Mouse (Mus musculus): ENCODE data around the gene Alg14. TPM values are rescaled to one million over a fixed set of nuclear protein-coding genes. Genes with fewer than 3 reads are reported as not detected.
A peak's percentile ranks its signal among the peaks of the same experiment; 100 is the strongest.

The Alg14 gene
- polyA plus RNA-seq, 1 experiment from 2014 or later: 17.7 TPM

DNA sequence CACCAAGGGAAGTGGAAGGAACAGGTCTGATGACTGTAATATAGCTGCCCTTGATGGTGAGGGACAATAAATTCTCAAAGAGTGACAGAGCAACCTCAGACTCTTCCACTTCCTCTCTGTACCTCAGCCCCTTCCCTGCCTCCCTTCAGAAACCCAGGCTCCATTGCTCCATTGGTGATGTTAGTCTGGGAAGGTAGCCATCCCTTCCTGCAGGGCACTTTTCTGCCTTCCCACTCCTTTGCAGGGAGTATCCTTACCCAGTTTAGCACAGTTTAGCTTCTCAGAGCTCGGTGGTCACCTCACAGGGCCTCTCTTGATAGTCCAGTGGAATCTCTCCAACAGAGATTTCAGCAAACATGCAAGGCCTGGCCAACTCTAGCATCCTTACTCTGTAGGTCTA is 30.7 kb upstream of the Alg14 start:
- peak overlapping the region; percentile 79 for H3K4me2 ChIP-seq

DNA sequence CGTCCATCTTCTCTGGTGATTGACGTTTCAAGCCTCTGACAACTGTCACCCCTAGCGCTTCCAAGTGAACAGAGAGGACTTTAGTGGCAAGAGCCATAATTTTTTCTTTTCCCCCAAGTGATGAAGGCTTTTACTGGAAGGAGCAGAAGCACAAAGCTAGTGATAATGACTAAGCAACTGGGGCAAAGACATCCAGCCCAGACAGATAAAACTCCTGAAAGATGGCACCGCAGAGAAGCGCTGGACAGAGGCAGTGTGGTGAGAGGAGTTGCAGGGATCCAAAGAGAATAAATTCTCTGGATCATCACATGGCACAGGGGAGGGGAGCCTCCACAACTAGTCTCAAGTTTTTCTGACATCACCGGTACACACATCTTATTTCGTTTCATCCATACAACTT is 30.3 kb upstream of the Alg14 start:
- H3K4me2 ChIP-seq: peak overlapping the region; percentile 79
- DNase-seq: peak; percentile 51
- 34% methylated on average over 7 of the region's 7 CpGs for WGBS (ENCODE audit: insufficient replicate concordance)

More for the DNA sequence above, 30.7 kb upstream of the Alg14 start:
- peaks cover 82% of the 10 kb centered on the region for H3K4me1 ChIP-seq (replicated peaks)
- DNase-seq: no peak
- H3K4me3 ChIP-seq (replicated peaks): peak overlapping the region; percentile 93
- ATAC-seq (ENCODE audit: low read depth): no peak
- peak overlapping the region; percentile 99 for H3K9ac ChIP-seq
- H3K9me3 ChIP-seq (replicated peaks): no peaks in the 10 kb centered on the region
- H3K36me3 ChIP-seq: peaks cover 31% of the 10 kb centered on the region
- H3K27ac ChIP-seq: peak overlapping the region; percentile 94
- peaks cover 3% of the 10 kb centered on the region; the same call in 1 of the 2 replicates for H3K27me3 ChIP-seq
- WGBS (ENCODE audit: insufficient replicate concordance): 47% methylated on average over 1 of the region's 1 CpGs

DNA sequence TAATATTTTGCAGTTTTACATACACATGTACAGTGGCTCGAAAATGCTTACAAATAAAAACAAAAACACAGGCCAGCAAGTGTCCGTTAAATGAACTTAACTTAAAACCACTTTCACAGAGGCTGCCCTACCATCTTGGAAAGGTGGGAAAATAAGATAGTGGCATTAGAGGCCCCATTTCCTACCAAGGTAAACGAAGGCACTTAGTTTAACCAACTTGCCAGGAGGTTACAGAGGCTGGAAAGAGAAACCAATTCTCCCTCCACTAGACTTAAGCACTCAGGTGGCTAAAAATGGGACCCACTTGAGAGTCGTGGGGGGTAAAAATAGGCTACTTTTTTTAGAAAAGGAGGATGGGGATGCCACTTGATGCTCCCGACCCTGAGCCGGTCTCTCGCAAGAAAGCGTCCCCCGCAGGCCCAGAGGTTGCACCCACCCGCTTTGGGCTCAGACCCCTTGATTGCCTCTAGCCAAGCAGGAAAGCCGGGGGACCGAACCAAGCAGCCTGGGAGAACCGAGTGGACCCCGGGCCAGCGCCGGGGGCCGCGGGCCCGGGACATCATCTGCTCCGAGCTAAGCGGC is 29.5 kb upstream of the Alg14 start:
- Histone ChIP-seq H3K4me3 (replicated peaks) (peak overlapping the region; percentile 93), H3K4me1 (replicated peaks) (peaks cover 82% of the 10 kb centered on the region), H3K4me2 (peak overlapping the region; percentile 94), H3K9ac (peak overlapping the region; percentile 99), H3K27me3 (peaks cover 3% of the 10 kb centered on the region; the same call in 1 of the 2 replicates), H3K9me3 (replicated peaks) (no peaks in the 10 kb centered on the region), H3K27ac (peak overlapping the region; percentile 94), H3K36me3 (peaks cover 25% of the 10 kb centered on the region; the same call in 1 of the 2 replicates)
- DNase-seq: no peak
- ATAC-seq (ENCODE audit: low read depth): no peak
- 4% methylated on average over 21 of the region's 21 CpGs for WGBS (ENCODE audit: insufficient replicate concordance)

More for the DNA sequence above, 30.3 kb upstream of the Alg14 start:
- peak; percentile 33; the same call in 1 of the 2 replicates for ATAC-seq (ENCODE audit: low read depth)
- Histone ChIP-seq H3K4me1 (replicated peaks) (peaks cover 80% of the 10 kb centered on the region), H3K4me3 (replicated peaks) (peak overlapping the region; percentile 93), H3K36me3 (peaks cover 28% of the 10 kb centered on the region), H3K27ac (peak overlapping the region; percentile 94), H3K27me3 (peaks cover 3% of the 10 kb centered on the region; the same call in 1 of the 2 replicates), H3K9ac (peak overlapping the region; percentile 99), H3K9me3 (replicated peaks) (no peaks in the 10 kb centered on the region)

DNA sequence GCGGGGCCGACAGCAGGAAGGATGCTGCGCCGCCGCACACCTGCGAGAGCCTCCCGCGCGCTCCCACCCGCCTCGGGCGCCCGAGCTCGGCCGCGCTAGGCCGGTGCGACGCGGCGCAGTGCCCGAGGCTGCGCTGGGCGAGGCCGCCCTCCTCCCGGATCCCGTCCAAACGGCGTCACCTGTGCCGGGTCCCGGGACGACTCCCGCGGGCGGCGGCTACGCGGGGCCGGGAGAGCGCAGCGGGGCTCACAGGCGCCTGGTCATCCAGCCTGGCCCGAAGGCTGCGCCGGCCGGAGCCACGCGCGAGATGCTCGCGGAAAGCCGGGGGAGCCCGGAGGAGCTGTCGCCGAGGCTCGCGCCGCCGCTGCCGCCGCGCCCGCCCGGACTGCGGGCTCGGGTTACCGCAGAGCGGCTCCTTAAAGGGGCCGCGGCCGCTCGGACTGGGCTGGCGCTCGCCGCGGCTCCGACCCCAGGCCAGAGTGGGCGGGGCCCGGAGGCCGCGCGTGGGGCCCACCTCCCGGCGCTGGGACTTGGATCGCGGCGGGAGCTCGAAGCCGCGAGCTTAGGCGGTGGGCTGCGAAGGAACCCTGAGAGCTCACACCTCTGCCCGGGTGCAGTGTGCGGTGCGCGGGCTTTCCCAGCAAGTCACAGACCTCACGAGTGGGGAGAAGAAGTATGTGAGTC is 28.9 kb upstream of the Alg14 start:
- Histone ChIP-seq H3K9me3 (replicated peaks) (no peaks in the 10 kb centered on the region), H3K27ac (peak overlapping the region; percentile 94), H3K4me1 (replicated peaks) (peaks cover 82% of the 10 kb centered on the region), H3K4me2 (peak overlapping the region; percentile 94), H3K9ac (peak overlapping the region; percentile 99), H3K36me3 (peaks cover 22% of the 10 kb centered on the region; the same call in 1 of the 2 replicates), H3K4me3 (replicated peaks) (peak overlapping the region; percentile 93), H3K27me3 (peaks cover 3% of the 10 kb centered on the region; the same call in 1 of the 2 replicates)
- DNase-seq (peak; percentile 56), ATAC-seq (ENCODE audit: low read depth) (peak; percentile 74)
- under 1% methylated on average over 93 of the region's 97 CpGs for WGBS (ENCODE audit: insufficient replicate concordance)

DNA sequence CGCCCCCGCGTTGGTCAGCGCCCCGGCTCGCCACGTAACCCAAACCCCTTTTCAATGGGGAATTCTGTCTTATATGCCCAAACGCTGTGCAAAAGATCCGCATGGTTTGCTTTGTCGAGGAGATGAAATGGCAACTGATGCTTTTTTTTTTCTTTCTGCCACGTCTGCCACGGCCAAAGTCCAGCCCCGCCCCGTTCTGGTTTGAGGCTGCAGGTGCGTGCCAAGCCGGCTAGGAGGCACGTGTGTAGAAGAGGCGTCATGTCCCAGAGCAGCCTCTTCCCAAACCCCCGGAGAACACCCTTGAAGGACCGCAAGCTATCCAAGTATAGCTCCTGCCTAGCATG is 28.4 kb upstream of the Alg14 start:
- Histone ChIP-seq H3K9ac (peak overlapping the region; percentile 99), H3K27me3 (peaks cover 3% of the 10 kb centered on the region; the same call in 1 of the 2 replicates), H3K4me1 (replicated peaks) (peaks cover 84% of the 10 kb centered on the region), H3K9me3 (replicated peaks) (no peaks in the 10 kb centered on the region), H3K4me2 (peak overlapping the region; percentile 94), H3K36me3 (peaks cover 19% of the 10 kb centered on the region; the same call in 1 of the 2 replicates), H3K4me3 (replicated peaks) (peak overlapping the region; percentile 93), H3K27ac (peak overlapping the region; percentile 94)
- WGBS (ENCODE audit: insufficient replicate concordance): 3% methylated on average over 20 of the region's 20 CpGs
- ATAC-seq (ENCODE audit: low read depth) (peak; percentile 39), DNase-seq (peak; percentile 71)

DNA sequence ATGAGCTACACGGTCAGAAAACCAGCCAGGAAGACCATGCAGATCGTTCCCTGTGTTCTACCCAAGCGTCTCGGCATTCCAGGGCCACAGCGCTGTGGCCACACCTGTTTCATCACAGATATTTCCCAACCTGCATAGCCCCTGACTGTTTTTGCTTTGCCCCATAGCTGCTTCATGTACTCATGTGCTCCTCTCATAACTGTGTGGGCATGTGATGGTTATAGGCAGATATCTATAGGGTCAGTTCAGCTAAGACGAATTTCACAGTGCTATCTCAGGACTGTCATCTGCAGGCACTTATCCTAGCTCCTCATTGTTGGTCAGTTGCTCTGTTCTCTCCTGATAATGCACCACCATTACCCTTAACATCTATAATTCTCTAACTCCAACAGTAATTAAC is 27.3 kb upstream of the Alg14 start:
- H3K4me3 ChIP-seq (replicated peaks): peak overlapping the region; percentile 93
- H3K27me3 ChIP-seq: peaks cover 3% of the 10 kb centered on the region; the same call in 1 of the 2 replicates
- ATAC-seq (ENCODE audit: low read depth) (peak; percentile 71), DNase-seq (peak; percentile 61)
- H3K4me2 ChIP-seq: peak overlapping the region; percentile 94
- no peaks in the 10 kb centered on the region for H3K9me3 ChIP-seq (replicated peaks)
- peaks cover 82% of the 10 kb centered on the region for H3K4me1 ChIP-seq (replicated peaks)
- peak overlapping the region; percentile 94 for H3K27ac ChIP-seq
- H3K9ac ChIP-seq: peak overlapping the region; percentile 99
- peaks cover 14% of the 10 kb centered on the region; the same call in 1 of the 2 replicates for H3K36me3 ChIP-seq
- WGBS (ENCODE audit: insufficient replicate concordance): 16% methylated on average over 6 of the region's 6 CpGs

DNA sequence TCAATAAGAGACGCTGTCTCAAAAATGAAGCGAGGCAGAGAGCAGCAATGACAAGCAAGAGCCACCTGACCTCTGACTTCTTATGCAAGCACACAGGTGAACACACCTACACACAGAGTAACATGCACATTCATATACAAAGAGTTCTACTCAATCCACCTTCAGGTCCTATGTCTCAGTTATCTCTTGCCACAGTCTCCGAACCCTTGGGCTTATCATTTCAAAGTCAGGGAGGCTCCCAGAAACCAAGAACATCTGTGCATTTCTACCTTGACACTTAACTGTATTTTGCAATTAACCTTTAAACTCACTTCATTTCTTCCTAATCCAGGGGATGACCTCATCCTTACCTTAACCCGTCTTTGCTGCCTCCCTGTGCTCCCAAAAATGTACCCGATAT is 24.3 kb upstream of the Alg14 start:
- H3K4me3 ChIP-seq (replicated peaks): 0 out of 2 replicates have a peak overlapping the region, but pooled peaks have one; percentile 2
- H3K27me3 ChIP-seq: no peaks in the 10 kb centered on the region; the same call in 1 of the 2 replicates
- peak overlapping the region; percentile 64 for H3K4me2 ChIP-seq
- WGBS (ENCODE audit: insufficient replicate concordance): 38% methylated on average over 5 of the region's 5 CpGs
- H3K27ac ChIP-seq: peak overlapping the region; percentile 92
- peak overlapping the region; percentile 63 for H3K9ac ChIP-seq
- peak; percentile 60 for ATAC-seq (ENCODE audit: low read depth)
- DNase-seq: peak; percentile 51
- H3K36me3 ChIP-seq: no peaks in the 10 kb centered on the region
- peaks cover 63% of the 10 kb centered on the region for H3K4me1 ChIP-seq (replicated peaks)
- H3K9me3 ChIP-seq (replicated peaks): no peaks in the 10 kb centered on the region

DNA sequence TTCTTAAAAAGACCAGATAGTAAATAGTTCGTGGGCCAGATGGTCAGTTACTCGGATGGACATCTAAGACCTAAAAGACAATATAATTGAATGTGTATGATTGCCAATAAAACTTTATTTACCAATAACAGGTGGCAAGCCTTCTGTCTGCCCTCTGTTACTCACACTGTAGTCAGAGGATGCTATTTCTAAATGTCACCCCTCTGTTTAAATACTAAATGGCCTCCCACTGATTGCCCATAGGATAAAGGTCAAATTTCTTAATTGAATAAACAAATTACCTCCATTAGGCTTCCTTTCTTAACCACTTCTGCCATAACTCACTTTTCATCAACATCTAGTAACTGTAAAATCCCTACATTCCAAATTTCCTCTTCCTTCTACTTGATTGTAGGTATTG is 19.0 kb upstream of the Alg14 start:
- no peak for ATAC-seq (ENCODE audit: low read depth)
- 64% methylated on average over 2 of the region's 2 CpGs for WGBS (ENCODE audit: insufficient replicate concordance)

DNA sequence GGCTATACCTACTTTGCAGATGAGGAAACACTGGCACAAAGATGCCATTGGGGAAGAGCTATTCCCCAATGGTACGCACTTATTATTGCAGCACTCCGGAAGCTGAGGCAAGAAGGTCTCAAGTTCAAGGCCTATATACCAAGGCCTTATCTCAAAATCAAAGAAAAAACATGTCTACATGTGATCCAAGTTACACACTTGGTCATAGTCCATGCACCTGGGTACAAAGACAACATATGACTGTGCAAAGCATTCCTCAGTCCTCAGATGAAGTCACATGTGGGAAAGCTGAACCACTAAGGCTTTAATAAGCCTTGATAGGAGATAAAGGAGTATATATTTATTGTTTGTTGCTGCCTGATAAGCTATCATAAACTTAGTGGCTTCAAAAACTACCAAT is 17.6 kb upstream of the Alg14 start:
- ATAC-seq (ENCODE audit: low read depth) (no peak), DNase-seq (no peak)
- no peak overlapping the region for H3K27ac ChIP-seq
- H3K36me3 ChIP-seq: no peaks in the 10 kb centered on the region
- no peak overlapping the region for H3K4me2 ChIP-seq
- H3K27me3 ChIP-seq: no peaks in the 10 kb centered on the region
- no peak overlapping the region for H3K4me3 ChIP-seq (replicated peaks)
- no peaks in the 10 kb centered on the region; the same call in 1 of the 2 replicates for H3K9me3 ChIP-seq (replicated peaks)
- peaks cover 18% of the 10 kb centered on the region for H3K4me1 ChIP-seq (replicated peaks)
- H3K9ac ChIP-seq: no peak overlapping the region
- 88% methylated on average over 2 of the region's 2 CpGs for WGBS (ENCODE audit: insufficient replicate concordance)

More for the DNA sequence above, 19.0 kb upstream of the Alg14 start:
- no peaks in the 10 kb centered on the region for H3K27me3 ChIP-seq
- H3K9ac ChIP-seq: no peak overlapping the region
- H3K9me3 ChIP-seq (replicated peaks): no peaks in the 10 kb centered on the region; the same call in 1 of the 2 replicates
- H3K27ac ChIP-seq: no peak overlapping the region
- no peak overlapping the region for H3K4me3 ChIP-seq (replicated peaks)
- no peaks in the 10 kb centered on the region for H3K36me3 ChIP-seq
- DNase-seq: no peak
- H3K4me1 ChIP-seq (replicated peaks): peaks cover 27% of the 10 kb centered on the region
- no peak overlapping the region for H3K4me2 ChIP-seq

DNA sequence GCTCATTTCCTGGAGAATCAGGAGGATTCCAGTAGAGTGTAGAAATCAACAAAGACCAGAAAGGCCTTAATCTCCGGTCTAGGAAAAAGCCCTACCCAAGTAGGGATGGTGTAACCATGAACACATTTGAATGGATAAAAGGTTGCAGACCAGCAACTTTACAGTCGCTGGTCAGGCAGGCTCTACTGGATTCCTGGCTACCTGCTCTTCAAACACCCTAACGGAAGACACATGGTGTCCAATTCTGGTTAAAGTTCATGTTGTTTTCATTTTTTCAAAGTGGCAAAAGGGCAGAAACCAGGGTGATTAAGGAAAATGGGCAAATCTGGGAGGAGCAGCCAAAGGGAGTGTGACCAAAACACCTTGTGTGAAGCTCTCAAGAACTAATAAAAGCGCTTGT is 14.6 kb upstream of the Alg14 start:
- DNase-seq (no peak), ATAC-seq (ENCODE audit: low read depth) (no peak)
- Histone ChIP-seq H3K36me3 (no peaks in the 10 kb centered on the region), H3K27me3 (no peaks in the 10 kb centered on the region), H3K9ac (no peak overlapping the region), H3K9me3 (replicated peaks) (no peaks in the 10 kb centered on the region; the same call in 1 of the 2 replicates), H3K4me2 (no peak overlapping the region), H3K27ac (no peak overlapping the region), H3K4me1 (replicated peaks) (peaks cover 26% of the 10 kb centered on the region), H3K4me3 (replicated peaks) (no peak overlapping the region)
- WGBS (ENCODE audit: insufficient replicate concordance): 74% methylated on average over 4 of the region's 4 CpGs

DNA sequence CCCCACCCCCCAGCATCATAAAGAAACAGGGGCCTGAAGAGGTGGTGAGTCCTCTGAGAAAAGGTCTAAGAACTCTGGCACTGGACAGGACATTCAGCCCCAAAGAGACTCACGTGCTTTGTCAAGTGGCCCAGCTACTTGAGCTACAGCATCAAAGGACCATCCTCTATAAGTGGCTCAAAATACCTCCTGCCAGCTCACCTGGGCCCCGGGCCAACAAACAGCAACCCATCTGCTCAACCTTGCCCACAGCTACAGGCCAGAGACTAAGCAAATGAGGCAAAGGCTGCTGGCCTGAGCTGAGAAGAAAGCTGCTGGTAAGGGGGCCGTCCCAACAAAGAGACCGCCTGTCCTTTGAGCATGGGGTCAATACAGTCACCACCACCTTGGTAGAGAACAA is 14.0 kb upstream of the Alg14 start:
- no peak for ATAC-seq (ENCODE audit: low read depth)
- no peak for DNase-seq
- no peak overlapping the region for H3K9ac ChIP-seq
- H3K36me3 ChIP-seq: no peaks in the 10 kb centered on the region
- no peak overlapping the region for H3K27ac ChIP-seq
- no peak overlapping the region for H3K4me3 ChIP-seq (replicated peaks)
- no peaks in the 10 kb centered on the region for H3K27me3 ChIP-seq
- no peaks in the 10 kb centered on the region; the same call in 1 of the 2 replicates for H3K9me3 ChIP-seq (replicated peaks)
- H3K4me1 ChIP-seq (replicated peaks): peaks cover 26% of the 10 kb centered on the region
- H3K4me2 ChIP-seq: no peak overlapping the region
- WGBS (ENCODE audit: insufficient replicate concordance): 83% methylated on average over 4 of the region's 4 CpGs
